Mouse (Mus musculus): ENCODE measurements at regions not wholly inside any gene's neighbourhood (a gene's known extent, or its start where the extent isn't known, plus 50 kb on each side); places are given as distances from the start of the nearest gene placed in this dataset.
A peak's percentile ranks its signal among the peaks of the same experiment; 100 is the strongest.

GRCm38 (mm10) chr12:78119855-78120254 lies 74.2 kb upstream of the Gm6657 start:
- no peak for DNase-seq

- no peak for DNase-seq
Measured at GRCm38 (mm10) chr12:78129130-78129845, 64.8 kb upstream of the Gm6657 start.

GRCm38 (mm10) chr12:78132016-78132797 lies 61.8 kb upstream of the Gm6657 start:
- DNase-seq = no peak

GRCm38 (mm10) chr12:78133341-78133740 lies 60.7 kb upstream of the Gm6657 start:
- no peak for DNase-seq

- DNase-seq = no peak
Measured at GRCm38 (mm10) chr12:78133984-78134383, 60.1 kb upstream of the Gm6657 start.

GRCm38 (mm10) chr12:78137196-78137595 lies 56.8 kb upstream of the Gm6657 start:
- DNase-seq = peak; percentile 22

- DNase-seq = peak; percentile 38
Measured at GRCm38 (mm10) chr12:78138467-78138866, 55.6 kb upstream of the Gm6657 start.
